ENCODE assay signal across 9 mouse cellular contexts in genomic region chr10:75591211-75591894, GRCm38 (mm10). TPM values are rescaled to one million over a fixed set of nuclear protein-coding genes. Genes with fewer than 3 reads are reported as not detected.
A peak's percentile ranks its signal among the peaks of the same experiment; 100 is the strongest.
DNase-seq lines count a peak whose midpoint lies in the region; ATAC-seq and TF ChIP-seq lines count a peak whose summit lies in the region.
"Had no signal": no experiment of that assay in that cellular context is flagged by ENCODE, and none has a peak within 500 bp of the region (broad histone marks: within the 10 kb centered on the region; RNA-seq: fewer than 3 reads in every experiment).

No protein-coding gene starts in this region.

- H3K27me3 ChIP-seq in intestine, embryonic 15.5 days (replicated peaks), result no peaks in the 10 kb centered on the region
- no peaks in the 10 kb centered on the region for H3K27me3 ChIP-seq in stomach, postnatal 0 days (ENCODE audit: control insufficient read depth, insufficient read depth, low read length)
- H3K27me3 ChIP-seq in forebrain, embryonic 11.5 days (ENCODE audit: control insufficient read depth, insufficient read depth, low read length), result no peaks in the 10 kb centered on the region
- H3K27me3 ChIP-seq: midbrain, embryonic 12.5 days had no signal

- peak; percentile 69 for DNase-seq in c-Kit-positive CD71-negative TER-119-negative erythroid progenitor cells, embryonic 14.5 days (ENCODE audit: low read depth)
- DNase-seq in lung, postnatal 10 days, result peak; percentile 77
- DNase-seq in stomach, postnatal 0 days (ENCODE audit: low spot score), result no peak
- no peak for DNase-seq in cerebellum, adult 18-20 months
- no peak for DNase-seq in forebrain, embryonic 11.5 days (ENCODE audit: low spot score)
- no peak for DNase-seq in cerebellum, postnatal 10 days

- H3K9ac ChIP-seq in intestine, embryonic 15.5 days, result no peak overlapping the region
- no peak overlapping the region for H3K9ac ChIP-seq in stomach, postnatal 0 days (ENCODE audit: low read length)
- no peak overlapping the region for H3K9ac ChIP-seq in forebrain, embryonic 11.5 days (ENCODE audit: low read length)
- H3K9ac ChIP-seq: midbrain, embryonic 12.5 days had no signal

- no peaks in the 10 kb centered on the region for H3K36me3 ChIP-seq in intestine, embryonic 15.5 days
- no peaks in the 10 kb centered on the region for H3K36me3 ChIP-seq in stomach, postnatal 0 days (ENCODE audit: control insufficient read depth, insufficient read depth, low read length)
- no peaks in the 10 kb centered on the region for H3K36me3 ChIP-seq in forebrain, embryonic 11.5 days (ENCODE audit: control insufficient read depth, insufficient read depth, low read length)
- H3K36me3 ChIP-seq: midbrain, embryonic 12.5 days had no signal

- H3K4me3 ChIP-seq in intestine, embryonic 15.5 days (replicated peaks), result no peak overlapping the region
- H3K4me3 ChIP-seq in stomach, postnatal 0 days (ENCODE audit: low read depth, low read length), result no peak overlapping the region
- no peak overlapping the region for H3K4me3 ChIP-seq in forebrain, embryonic 11.5 days (ENCODE audit: low read depth, low read length)
- H3K4me3 ChIP-seq: midbrain, embryonic 12.5 days had no signal

- peak overlapping the region; percentile 57 for H3K27ac ChIP-seq in intestine, embryonic 15.5 days
- H3K27ac ChIP-seq in stomach, postnatal 0 days (replicated peaks), result 0 out of 2 replicates have a peak overlapping the region, but pooled peaks have one; percentile 45
- no peak overlapping the region for H3K27ac ChIP-seq in forebrain, embryonic 11.5 days (ENCODE audit: low read depth, low read length)
- H3K27ac ChIP-seq: midbrain, embryonic 12.5 days had no signal

- H3K4me1 ChIP-seq in intestine, embryonic 15.5 days (replicated peaks), result peaks cover 27% of the 10 kb centered on the region
- 0 out of 2 replicates have a peak, but pooled peaks cover 5% of the 10 kb centered on the region for H3K4me1 ChIP-seq in stomach, postnatal 0 days (replicated peaks; ENCODE audit: control insufficient read depth, insufficient read depth)
- 0 out of 2 replicates have a peak, but pooled peaks cover 2% of the 10 kb centered on the region for H3K4me1 ChIP-seq in forebrain, embryonic 11.5 days (replicated peaks; ENCODE audit: control insufficient read depth, insufficient read depth, low read length)

- no peaks in the 10 kb centered on the region for H3K9me3 ChIP-seq in intestine, embryonic 15.5 days
- H3K9me3 ChIP-seq in stomach, postnatal 0 days (ENCODE audit: control insufficient read depth, low read length), result no peaks in the 10 kb centered on the region
- H3K9me3 ChIP-seq in forebrain, embryonic 11.5 days (ENCODE audit: control insufficient read depth, low read length), result no peaks in the 10 kb centered on the region
- H3K9me3 ChIP-seq: midbrain, embryonic 12.5 days had no signal

- 0 out of 2 replicates have a peak, but pooled peaks have one; percentile 13 for TF ChIP-seq CTCF in stomach, postnatal 0 days (IDR thresholded peaks at IDR 0.05; ENCODE audit: low read depth)

- no peak for TF ChIP-seq EP300 in stomach, postnatal 0 days (optimal IDR thresholded peaks at IDR 0.05)

- WGBS in intestine, embryonic 15.5 days, result 59% methylated on average over 12 of the region's 12 CpGs
- WGBS in stomach, postnatal 0 days, result 66% methylated on average over 12 of the region's 12 CpGs
- 81% methylated on average over 12 of the region's 12 CpGs for WGBS in forebrain, embryonic 11.5 days

- peak; percentile 99 for ATAC-seq in CD4-positive, CD25-positive, alpha-beta regulatory T cell, adult 4 months
- ATAC-seq in intestine, embryonic 15.5 days, result peak; percentile 48
- ATAC-seq in stomach, postnatal 0 days (ENCODE audit: low FRiP score, low TSS enrichment), result no peak; the same call in 1 of the 2 replicates
- no peak for ATAC-seq in forebrain, embryonic 11.5 days (replicated peaks; ENCODE audit: low FRiP score)

- peak overlapping the region; percentile 53 for H3K4me2 ChIP-seq in intestine, embryonic 15.5 days (replicated peaks)
- H3K4me2 ChIP-seq in stomach, postnatal 0 days (replicated peaks; ENCODE audit: low read depth), result no peak overlapping the region
- H3K4me2 ChIP-seq in forebrain, embryonic 11.5 days (ENCODE audit: low read depth, low read length, severe bottlenecking), result no peak overlapping the region
- H3K4me2 ChIP-seq: midbrain, embryonic 12.5 days had no signal

RNA-seq across cellular contexts. Expression of gene Ggt5, which starts 2.2 kb away (rescaled TPM):
- polyA plus RNA-seq in CD4-positive, CD25-positive, alpha-beta regulatory T cell, adult 4 months (2017; shearing (Covaris generic)), result under 1 TPM; 0.27 to 0.76 TPM
- polyA plus RNA-seq in intestine, embryonic 15.5 days (2015; fragmentation: Nextera tagmentation; extraction: Ambion mirVana), result 7.5 and 7.9 TPM in 2 replicates
- 2.6 and 2.8 TPM in 2 replicates for polyA plus RNA-seq in stomach, postnatal 0 days (2015; fragmentation: Nextera tagmentation; extraction: Ambion mirVana)
- 0.67 and 1.0 TPM in 2 replicates for polyA plus RNA-seq in forebrain, embryonic 11.5 days (2014; fragmentation: Nextera tagmentation; extraction: Ambion mirVana)

RNA-seq across cellular contexts. Expression of gene Ggt1, which starts 29.9 kb away (rescaled TPM):
- 1 to 10 TPM; 2.8 to 4.0 TPM for polyA plus RNA-seq in CD4-positive, CD25-positive, alpha-beta regulatory T cell, adult 4 months (2017; shearing (Covaris generic))
- 46.5 and 63.7 TPM in 2 replicates for polyA plus RNA-seq in intestine, embryonic 15.5 days (2015; fragmentation: Nextera tagmentation; extraction: Ambion mirVana)
- 1.9 and 2.1 TPM in 2 replicates for polyA plus RNA-seq in stomach, postnatal 0 days (2015; fragmentation: Nextera tagmentation; extraction: Ambion mirVana)
- 2.3 and 3.4 TPM in 2 replicates for polyA plus RNA-seq in forebrain, embryonic 11.5 days (2014; fragmentation: Nextera tagmentation; extraction: Ambion mirVana)

RNA-seq across cellular contexts. Expression of gene Lrrc75b, which starts 31.2 kb away (rescaled TPM):
- polyA plus RNA-seq in CD4-positive, CD25-positive, alpha-beta regulatory T cell, adult 4 months (2017; shearing (Covaris generic)), result under 1 TPM in 1 of 2 experiments, not detected in 1; 0.40 TPM
- polyA plus RNA-seq in intestine, embryonic 15.5 days (2015; fragmentation: Nextera tagmentation; extraction: Ambion mirVana), result 2.1 and 2.7 TPM in 2 replicates
- 0.73 and 0.93 TPM in 2 replicates for polyA plus RNA-seq in stomach, postnatal 0 days (2015; fragmentation: Nextera tagmentation; extraction: Ambion mirVana)
- 2.3 and 3.5 TPM in 2 replicates for polyA plus RNA-seq in forebrain, embryonic 11.5 days (2014; fragmentation: Nextera tagmentation; extraction: Ambion mirVana)

RNA-seq across cellular contexts. Expression of gene Susd2, which starts 52.5 kb away (rescaled TPM):
- polyA plus RNA-seq in CD4-positive, CD25-positive, alpha-beta regulatory T cell, adult 4 months (2017; shearing (Covaris generic)), result 10 to 100 TPM in 1 of 2 experiments, 1 to 10 TPM in 1; 9.2 to 19.4 TPM
- 13.4 and 13.9 TPM in 2 replicates for polyA plus RNA-seq in intestine, embryonic 15.5 days (2015; fragmentation: Nextera tagmentation; extraction: Ambion mirVana)
- 12.2 and 14.1 TPM in 2 replicates for polyA plus RNA-seq in stomach, postnatal 0 days (2015; fragmentation: Nextera tagmentation; extraction: Ambion mirVana)
- 2.0 and 2.3 TPM in 2 replicates for polyA plus RNA-seq in forebrain, embryonic 11.5 days (2014; fragmentation: Nextera tagmentation; extraction: Ambion mirVana)

Comparison
In these comparisons a context has a peak if more than half of its experiments do, and no peak if none do; other contexts are left out.
1. ATAC-seq: peak in CD4-positive, CD25-positive, alpha-beta regulatory T cell, adult 4 months (single experiment) and intestine, embryonic 15.5 days (single experiment); none in stomach, postnatal 0 days (single experiment) and forebrain, embryonic 11.5 days (single experiment).
2. DNase-seq: peak in c-Kit-positive CD71-negative TER-119-negative erythroid progenitor cells, embryonic 14.5 days (single experiment) and lung, postnatal 10 days (single experiment); none in stomach, postnatal 0 days (single experiment), cerebellum, adult 18-20 months (0 of 2), forebrain, embryonic 11.5 days (single experiment) and cerebellum, postnatal 10 days (0 of 2).